Comparison of ENCODE assay signal across 25 mouse cellular contexts in the genomic region with DNA sequence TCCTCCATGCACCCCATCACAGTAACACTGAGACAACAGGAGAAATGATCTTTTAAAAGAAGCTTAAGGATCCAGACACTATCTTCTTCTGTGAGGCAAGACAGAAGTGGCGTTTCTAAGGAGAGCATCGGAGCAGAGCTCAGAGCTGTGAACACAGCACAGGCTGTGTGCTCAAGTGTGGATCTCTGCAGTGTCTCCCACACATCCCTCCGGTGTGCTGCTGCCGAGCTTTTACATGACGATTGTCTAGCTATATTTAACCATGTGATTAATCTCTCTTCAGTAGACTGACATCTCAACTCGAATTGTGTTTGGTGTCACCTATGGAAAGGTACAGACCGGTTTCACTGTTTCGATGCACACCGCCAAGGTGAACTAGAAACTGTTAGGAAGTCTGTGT. TPM values are rescaled to one million over a fixed set of nuclear protein-coding genes. Genes with fewer than 3 reads are reported as not detected.
DNase-seq lines count a peak whose midpoint lies in the region; ATAC-seq lines count a peak whose summit lies in the region.
"Had no signal": no experiment of that assay in that cellular context is flagged by ENCODE, and none has a peak within 500 bp of the region (broad histone marks: within the 10 kb centered on the region; RNA-seq: fewer than 3 reads in every experiment).

No protein-coding gene starts in this region.

- peak; percentile 96 for ATAC-seq in frontal cortex, adult (ENCODE audit: low TSS enrichment)
- ATAC-seq: intestine, postnatal 0 days; lung, postnatal 0 days; Patski had no signal

- no peak for DNase-seq in frontal cortex, postnatal 10 days (ENCODE audit: low spot score in 2 of 2)
- peak; percentile 15 to 24 for DNase-seq in layer of hippocampus, postnatal 36 days
- DNase-seq in layer of hippocampus, postnatal 25 days (ENCODE audit: extremely low spot score in 1 of 2, low spot score in 1 of 2) = no peak
- peak; percentile 24 to 42 for DNase-seq in left cerebral cortex, adult 18-20 months (ENCODE audit: low spot score in 2 of 2)
- DNase-seq in right cerebral cortex, postnatal 10 days (ENCODE audit: low spot score in 2 of 2) = peak; percentile 48 to 68
- DNase-seq in cerebellum, postnatal 25 days = no peak
- no peak for DNase-seq in thymus, adult 18-20 months
- DNase-seq: adrenal gland, postnatal 14 days; cerebellum, adult 18-20 months; cerebellum, postnatal 10 days; heart, adult 2 months; kidney, adult 9 months; kidney, postnatal 14 days; liver, embryonic 13.5 days; lung, adult 18-20 months; thymus, postnatal 14 days had no signal

RNA-seq across cellular contexts. Expression of a gene that starts 25.2 kb away (rescaled TPM):
- 10 to 100 TPM; 81.3 to 85.0 TPM for total RNA-seq in layer of hippocampus, postnatal 36 days (2021)
- 10 to 100 TPM; 89.4 to 94.4 TPM for total RNA-seq in layer of hippocampus, postnatal 25 days (2021)
- total RNA-seq in left cerebral cortex, adult 18-20 months (2021) = 100 to 1,000 TPM in 1 of 2 experiments, 10 to 100 TPM in 1; 95.8 to 103 TPM
- total RNA-seq: G1E had no signal

RNA-seq across cellular contexts. Expression of a gene that starts 42.8 kb away (rescaled TPM):
- not detected for total RNA-seq in layer of hippocampus, postnatal 36 days (2021)
- not detected for total RNA-seq in layer of hippocampus, postnatal 25 days (2021)
- not detected for total RNA-seq in left cerebral cortex, adult 18-20 months (2021)
- total RNA-seq: adrenal gland, postnatal 14 days; gastrocnemius, adult 8-10 months; heart, adult 2 months; hematopoietic stem cell, adult 5-6 weeks; layer of hippocampus, adult 2 months; midbrain, postnatal 0 days had no signal

Comparison
In these comparisons a context has a peak if more than half of its experiments do, and no peak if none do; other contexts are left out.
1. DNase-seq: peak in layer of hippocampus, postnatal 36 days (2 of 2), left cerebral cortex, adult 18-20 months (2 of 2) and right cerebral cortex, postnatal 10 days (2 of 2); none in frontal cortex, postnatal 10 days (0 of 2), layer of hippocampus, postnatal 25 days (0 of 2), cerebellum, postnatal 25 days (0 of 2) and thymus, adult 18-20 months (0 of 2).